1 mouse cellular context compared by ENCODE assay signal in the genomic region with DNA sequence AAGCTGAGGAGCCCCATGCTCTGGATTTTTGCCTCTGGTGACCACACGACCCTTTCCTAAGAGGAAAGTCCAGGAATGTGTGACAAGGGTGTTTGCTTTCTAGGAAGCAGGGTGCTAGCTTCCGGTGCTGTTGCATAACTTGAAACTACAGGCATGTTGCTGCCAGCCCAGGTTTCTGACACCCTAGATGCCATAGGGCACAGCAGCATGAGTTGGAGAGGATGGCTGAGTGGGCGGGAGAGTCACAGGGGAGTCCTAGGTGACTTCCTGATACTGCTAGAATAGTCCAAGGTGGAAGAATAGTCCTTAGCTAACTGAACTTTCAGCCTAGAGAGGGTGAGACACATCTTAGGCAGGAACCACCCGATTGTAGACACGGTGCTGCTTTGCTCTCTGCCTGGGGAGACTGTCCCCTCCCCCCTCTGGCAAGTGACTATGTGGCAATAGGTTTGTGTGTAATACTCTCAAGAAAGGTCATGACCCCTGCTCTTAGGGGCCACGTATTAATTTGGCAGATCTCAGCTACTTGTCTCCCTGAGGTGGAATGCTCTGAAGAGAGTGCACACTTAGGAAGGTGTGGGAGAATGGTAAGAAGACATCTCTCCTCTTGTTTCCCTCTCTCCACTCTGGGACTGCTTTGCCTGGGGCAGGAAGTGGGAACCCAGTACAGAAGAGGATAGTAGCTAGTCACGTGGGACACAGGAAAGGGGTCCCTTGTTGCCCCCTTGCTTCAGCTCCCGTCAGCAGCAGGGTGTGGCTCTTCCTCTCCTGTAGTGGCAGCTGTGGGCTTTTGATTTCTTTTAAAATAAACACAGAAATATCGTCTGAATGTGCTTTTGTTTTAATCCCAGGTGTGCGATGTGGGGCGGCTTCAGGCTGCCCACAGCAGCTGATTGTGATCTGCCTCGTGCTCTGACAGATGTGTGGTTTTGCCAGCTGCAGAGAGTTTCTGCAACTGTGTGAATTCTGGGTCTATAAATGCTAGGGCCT.
TF ChIP-seq lines count a peak whose summit lies in the region.

No protein-coding gene starts in this region.

TF ChIP-seq in MEL, 35 proteins besides CTCF, POLR2A, EP300 and RAD21:
- no peak for TF ChIP-seq UBTF (IDR thresholded peaks at IDR 0.05; ENCODE audit: borderline replicate concordance, insufficient read depth, low read depth, low read length)
- peak; percentile 48; the same call in 1 of the 2 replicates for TF ChIP-seq ETS1 (IDR thresholded peaks at IDR 0.05; ENCODE audit: low read depth, low read length)
- peak; percentile 77; the same call in 1 of the 2 replicates for TF ChIP-seq BHLHE40 (IDR thresholded peaks at IDR 0.05; ENCODE audit: borderline replicate concordance, low read depth, low read length)
- TF ChIP-seq USF1 (IDR thresholded peaks at IDR 0.05; ENCODE audit: low read depth, low read length): peak; percentile 74
- TF ChIP-seq TCF12 (IDR thresholded peaks at IDR 0.05; ENCODE audit: low read depth, low read length): peak; percentile 42; the same call in 1 of the 2 replicates
- no peak for TF ChIP-seq MAZ (IDR thresholded peaks at IDR 0.05; ENCODE audit: low read depth, low read length)
